Mouse (Mus musculus): ENCODE measurements at regions not wholly inside any gene's neighbourhood (a gene's known extent, or its start where the extent isn't known, plus 50 kb on each side); places are given as distances from the start of the nearest gene placed in this dataset.

DNA sequence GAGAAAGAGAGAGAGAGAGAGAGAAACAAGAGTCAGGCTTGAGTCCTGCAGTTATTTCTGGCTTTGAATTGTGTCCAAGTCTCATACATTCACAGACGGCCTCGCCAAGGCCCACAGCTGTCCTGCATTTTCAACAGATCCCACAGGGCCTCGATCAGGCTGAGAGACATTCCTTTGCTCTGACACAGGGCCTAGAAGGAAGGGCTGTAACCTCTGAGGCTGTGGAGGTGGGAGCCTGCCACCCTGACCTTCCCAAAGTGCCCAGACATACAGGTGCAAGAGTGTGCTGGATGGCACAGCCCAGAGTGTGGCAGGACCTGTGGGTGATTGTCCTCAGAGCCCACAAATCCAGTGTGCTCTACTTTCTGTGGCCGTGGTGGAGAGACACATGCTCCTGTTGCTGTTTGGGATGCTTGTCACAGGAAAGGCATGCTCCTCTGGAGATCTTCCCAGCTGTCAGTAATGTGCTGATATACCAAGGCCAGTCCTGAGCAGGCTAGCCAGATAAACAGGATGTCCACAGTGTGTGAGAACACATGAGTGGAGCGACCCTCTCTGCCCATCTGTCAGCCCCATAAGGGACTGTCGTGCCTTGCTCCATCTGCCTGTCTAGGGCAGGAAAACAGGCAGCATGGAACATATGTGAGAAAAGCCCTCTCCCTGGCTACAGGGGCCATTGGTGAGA, 151.2 kb upstream of the Gm5148 start:
- DNase-seq (ENCODE audit: low read depth): no peak

- DNase-seq (ENCODE audit: low read depth): no peak
Measured at GRCm38 (mm10) chr3:37874864-37875263, 150.6 kb upstream of the Gm5148 start.

GRCm38 (mm10) chr3:37874346-37874745, 150.1 kb upstream of the Gm5148 start:
- no peak for DNase-seq (ENCODE audit: low read depth)

DNA sequence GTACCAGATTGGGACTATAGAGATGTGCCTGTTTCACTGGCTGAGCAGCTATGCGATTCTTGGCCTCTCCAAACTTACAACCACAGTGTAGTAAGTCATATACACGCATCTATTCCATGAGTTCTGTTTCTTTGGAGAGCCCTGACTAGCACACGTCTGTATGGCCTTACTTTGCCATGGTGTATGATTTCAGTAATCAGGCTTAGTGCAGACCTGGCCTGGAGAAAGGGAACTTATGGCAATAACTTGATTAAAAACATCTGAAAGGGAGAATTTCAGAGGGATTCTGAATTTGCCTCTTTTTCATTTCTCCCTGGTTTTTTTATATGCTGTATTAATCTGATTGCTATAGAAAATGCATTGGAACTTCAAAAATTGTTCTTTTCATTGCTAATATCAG, 148.0 kb upstream of the Gm5148 start:
- DNase-seq (ENCODE audit: low read depth): no peak

DNA sequence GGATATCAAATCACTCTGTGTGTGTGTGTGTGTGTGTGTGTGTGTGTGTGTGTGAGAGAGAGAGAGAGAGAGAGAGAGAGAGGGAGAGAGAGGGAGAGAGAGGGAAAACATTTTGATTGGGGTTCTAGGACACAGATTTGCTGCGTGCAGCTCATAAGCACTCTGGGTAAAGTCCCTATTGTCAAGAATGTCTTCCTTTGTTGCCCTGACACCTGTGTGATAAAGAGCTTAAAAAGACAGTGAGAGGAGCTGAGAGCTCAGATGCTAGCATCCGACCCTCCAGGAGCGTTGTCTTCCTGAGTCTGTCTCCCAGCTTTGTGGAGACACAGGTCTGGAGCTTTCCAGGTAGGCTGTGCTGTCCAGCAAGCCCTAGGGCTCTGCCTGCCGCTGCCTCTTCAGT, 146.8 kb upstream of the Gm5148 start:
- DNase-seq (ENCODE audit: low read depth): no peak

GRCm38 (mm10) chr3:37868454-37868853, 144.2 kb upstream of the Gm5148 start:
- DNase-seq (ENCODE audit: low read depth): no peak

DNA sequence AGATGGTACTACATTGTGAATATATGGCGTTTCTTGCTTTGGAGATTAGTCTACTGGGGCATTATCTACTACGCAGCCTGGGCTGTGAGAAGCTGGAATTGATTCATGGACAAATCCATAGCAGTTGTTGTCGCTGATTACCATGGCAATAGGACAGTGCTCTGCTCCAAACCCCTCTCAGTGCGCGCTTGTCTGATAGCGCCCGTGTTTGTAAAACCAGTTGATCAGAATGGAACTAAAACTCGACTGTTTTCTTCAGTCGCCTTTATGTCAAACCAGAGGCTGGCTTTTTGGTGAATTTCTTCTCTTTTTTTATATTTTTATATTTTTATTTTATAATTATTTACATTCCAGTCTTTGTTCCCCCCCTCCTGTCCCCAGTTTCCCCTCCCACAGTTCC, 138.5 kb upstream of the Gm5148 start:
- DNase-seq (ENCODE audit: low read depth): no peak

- no peak for DNase-seq (ENCODE audit: low read depth)
Measured at GRCm38 (mm10) chr3:37860715-37861461, 136.6 kb upstream of the Gm5148 start.

DNA sequence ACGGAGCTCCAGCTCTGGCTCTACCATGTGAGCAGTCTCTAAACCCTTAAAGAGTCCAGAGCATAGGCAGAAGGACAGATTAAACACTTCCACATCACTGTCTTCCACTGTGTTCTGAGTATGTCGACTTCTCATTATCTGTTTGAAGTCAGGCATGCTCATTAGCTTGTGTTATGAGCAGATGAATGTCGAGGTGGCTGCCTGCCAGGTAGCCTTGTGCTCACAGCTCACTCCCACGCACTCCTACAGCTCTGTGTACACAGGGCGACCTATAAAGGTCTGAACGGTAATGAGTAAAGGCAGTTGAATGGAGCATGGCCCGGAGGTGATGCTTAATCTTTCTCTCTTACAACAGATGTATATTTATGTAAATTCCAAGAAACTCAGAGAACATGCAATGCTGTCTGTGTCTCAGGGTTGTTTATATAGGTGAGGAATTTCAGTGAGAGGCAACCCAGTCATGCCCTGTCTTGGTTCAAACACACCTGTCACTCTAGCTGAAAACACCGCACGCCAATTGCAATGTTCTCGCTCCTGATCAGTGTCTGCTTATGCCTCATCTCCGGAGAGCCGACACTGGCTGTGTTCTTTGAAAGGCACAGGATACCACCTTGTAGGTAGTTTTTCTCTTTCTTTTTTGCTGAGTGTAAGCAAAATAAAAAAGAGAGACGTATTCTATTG, 135.9 kb upstream of the Gm5148 start:
- DNase-seq (ENCODE audit: low read depth): no peak

DNA sequence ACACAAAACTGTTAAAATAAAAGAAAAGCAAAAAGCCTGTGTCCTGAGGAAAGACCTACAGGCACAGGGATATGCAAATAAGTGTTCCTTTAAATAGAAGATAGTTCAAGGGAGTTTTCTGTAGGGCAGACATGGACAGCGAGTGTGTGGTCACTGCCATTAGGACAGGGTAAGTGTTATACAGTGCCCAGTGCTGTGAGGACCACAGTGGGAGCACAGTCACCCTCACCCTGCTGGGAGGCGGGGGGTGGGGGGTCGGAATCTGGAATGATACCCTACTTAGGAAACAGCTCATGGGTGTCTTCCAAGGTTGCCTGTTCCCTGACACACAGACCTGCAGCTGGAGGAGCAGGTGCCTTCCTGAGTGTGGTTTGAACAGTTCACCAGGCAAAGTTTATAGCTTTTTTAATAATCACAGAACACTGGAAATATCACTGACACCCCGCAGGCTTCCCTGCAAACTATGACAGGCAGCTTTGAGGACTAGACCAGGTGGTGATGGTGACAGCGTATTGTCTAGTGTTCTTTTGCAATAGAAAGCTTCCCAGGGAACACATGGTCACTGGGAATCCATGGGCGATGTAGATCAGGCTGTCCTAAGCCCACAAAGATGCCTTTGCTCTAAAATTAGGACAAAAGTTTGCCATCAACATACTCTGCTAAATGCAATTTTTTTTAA, 134.5 kb upstream of the Gm5148 start:
- no peak for DNase-seq (ENCODE audit: low read depth)

GRCm38 (mm10) chr3:37846191-37847003, 122.1 kb upstream of the Gm5148 start:
- no peak for DNase-seq (ENCODE audit: low read depth)

DNA sequence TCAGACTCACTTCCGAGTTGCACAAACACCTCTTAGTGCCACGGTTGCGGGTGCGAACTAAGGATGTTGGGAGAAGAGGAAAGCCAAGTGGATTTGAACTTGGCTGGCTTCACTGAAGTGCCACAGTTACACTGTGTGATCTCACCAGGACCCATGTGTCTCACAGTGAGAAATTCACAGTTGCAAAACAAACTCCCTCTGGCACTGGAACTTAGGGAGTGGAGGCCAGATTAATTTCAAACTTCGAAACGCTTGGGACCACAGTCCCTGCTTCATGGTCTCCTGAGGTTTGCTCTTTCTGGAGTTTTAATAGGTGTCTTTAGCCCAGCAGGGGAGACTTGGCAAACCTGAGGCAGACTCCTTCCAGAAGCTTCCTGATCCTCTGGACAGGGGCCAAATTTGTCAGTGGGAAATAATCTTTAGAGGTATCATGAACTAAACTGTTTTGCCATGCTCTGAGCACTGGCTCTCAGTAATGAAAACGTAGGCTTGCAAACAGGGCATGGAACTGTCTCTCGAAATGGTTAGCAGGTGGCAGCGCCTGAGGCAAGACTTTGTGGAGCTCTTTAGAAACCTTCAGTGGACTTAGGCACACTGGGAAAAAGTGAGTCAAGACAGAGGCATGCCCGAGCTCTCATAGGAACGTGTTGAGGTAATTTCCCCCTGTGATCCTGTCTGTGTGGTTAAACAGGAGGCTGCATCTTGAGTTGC, 121.2 kb upstream of the Gm5148 start:
- DNase-seq (ENCODE audit: low read depth): no peak

GRCm38 (mm10) chr3:37844731-37845312, 120.5 kb upstream of the Gm5148 start:
- no peak for DNase-seq (ENCODE audit: low read depth)

DNA sequence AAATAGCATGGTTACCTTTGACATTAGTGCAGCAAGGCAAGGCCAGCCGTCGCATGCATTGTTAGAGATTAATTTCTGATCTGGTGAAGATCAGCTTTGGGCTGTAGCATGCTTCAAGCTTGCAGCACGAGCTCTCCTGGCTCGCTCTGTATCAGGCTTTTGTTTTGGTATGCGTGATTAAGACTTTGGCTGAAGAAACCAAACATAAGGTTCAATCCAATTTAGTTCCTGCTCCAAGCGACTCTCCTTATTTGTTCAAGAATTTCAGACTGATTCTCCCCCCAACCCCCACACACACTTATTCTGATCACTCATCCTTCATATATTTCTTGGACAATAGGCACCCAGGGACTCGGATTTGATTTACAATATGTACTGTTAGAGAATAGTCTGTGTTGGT, 118.0 kb upstream of the Gm5148 start:
- no peak for DNase-seq (ENCODE audit: low read depth)

DNA sequence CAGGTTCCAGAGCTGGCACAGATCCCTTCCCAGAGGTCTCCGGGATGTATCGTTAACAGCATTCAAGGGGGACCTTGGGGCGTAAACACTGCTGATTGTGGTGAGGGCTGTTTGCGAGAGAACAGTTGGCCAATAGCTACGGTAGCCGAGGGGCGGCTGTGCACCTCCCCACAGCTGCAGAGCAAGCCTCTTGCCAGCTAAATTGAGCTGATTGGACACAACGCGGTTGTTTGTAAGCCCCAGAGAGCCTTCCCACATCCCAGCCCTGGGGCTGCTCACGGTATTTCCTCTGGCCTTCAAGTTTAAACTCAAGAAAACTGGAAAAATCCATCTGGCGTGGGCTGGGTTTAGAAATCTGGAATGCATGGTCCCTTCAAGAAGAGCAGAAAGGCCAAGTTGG, 114.6 kb upstream of the Gm5148 start:
- DNase-seq (ENCODE audit: low read depth): no peak

DNA sequence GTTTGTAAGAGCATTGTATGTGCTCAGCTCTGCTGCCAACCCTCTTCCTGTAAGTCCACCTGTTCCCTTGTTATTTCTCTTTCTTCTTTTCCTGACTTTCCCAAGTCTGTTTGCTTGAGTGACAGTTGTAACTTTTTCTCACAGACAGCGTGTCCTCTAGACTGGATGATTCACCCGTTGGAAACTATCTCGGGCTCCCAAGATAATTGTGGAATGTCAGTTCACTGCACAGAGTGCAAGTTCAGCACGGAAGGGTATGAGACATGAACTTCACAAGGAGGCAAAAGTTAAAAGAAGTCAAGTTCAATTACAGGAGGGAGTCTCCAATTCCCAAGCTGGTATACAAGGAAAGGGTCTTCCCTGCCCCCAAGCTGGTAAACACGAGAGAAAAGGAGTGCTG, 112.5 kb upstream of the Gm5148 start:
- DNase-seq (ENCODE audit: low read depth): no peak

DNA sequence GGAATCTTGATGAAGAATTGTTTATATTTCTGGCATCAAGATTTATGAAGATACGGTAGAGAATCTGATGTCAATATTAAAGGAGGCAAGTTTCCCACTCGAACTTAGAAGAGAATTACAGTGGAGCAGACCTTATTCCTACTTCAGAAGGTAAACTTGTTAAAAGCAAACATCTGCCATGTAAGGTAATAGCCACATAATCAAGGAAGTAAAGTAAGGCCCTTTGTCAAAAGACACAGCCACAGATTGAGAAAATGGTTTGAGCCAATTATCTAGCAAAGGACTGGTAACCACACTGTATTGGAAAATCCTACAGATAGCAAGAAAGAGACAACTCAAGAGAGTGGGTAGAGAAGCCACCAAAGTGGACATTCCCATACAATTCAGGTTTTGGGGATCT, 111.4 kb upstream of the Gm5148 start:
- DNase-seq (ENCODE audit: low read depth): no peak

DNA sequence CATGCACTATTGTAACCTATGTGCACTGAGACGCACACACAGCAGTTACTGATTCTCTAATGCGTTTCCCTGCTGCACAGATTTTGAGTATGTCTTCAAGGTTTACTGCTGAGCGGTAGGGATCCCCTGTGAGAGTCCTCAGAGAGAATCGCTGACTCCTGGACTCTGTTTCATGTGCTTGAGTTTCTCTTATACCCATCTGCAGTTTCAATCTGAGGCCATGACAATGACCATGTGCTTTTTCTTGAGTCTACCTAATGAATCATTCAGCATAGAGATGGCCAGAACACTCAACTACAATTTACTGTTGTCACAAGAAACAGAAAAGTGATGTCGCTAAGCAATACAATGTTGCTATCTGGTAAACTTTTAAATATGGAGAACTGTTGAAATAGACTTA, 110.8 kb upstream of the Gm5148 start:
- DNase-seq (ENCODE audit: low read depth): no peak

DNA sequence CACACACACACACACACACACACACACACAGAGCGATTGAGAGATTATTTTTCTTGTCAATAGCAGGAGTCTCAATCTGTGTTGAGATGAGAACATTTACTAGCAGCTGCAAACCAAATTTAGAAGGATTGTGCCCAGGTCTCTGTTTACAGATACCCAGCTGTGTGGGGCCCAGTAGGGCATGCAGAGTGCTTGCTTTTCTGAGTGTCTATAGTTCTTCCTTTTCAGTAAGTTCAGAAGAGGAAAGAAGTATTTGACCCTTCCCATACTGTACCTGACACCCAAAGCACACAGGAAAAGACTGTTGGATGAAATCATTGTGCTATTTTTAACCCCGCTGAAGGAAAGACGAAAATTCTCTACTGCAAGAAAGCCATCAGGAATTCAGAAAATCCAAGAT, 110.3 kb upstream of the Gm5148 start:
- DNase-seq (ENCODE audit: low read depth): no peak

- DNase-seq (ENCODE audit: low read depth): no peak
Measured at GRCm38 (mm10) chr3:37833387-37833786, 109.1 kb upstream of the Gm5148 start.

- no peak for DNase-seq (ENCODE audit: low read depth)
Measured at GRCm38 (mm10) chr3:37827546-37827945, 103.3 kb upstream of the Gm5148 start.

Measured in naive thymus-derived CD4-positive, alpha-beta T cell, adult 2 months (primary cell).